Mouse (Mus musculus): ENCODE data around the gene Gm6169. TPM values are rescaled to one million over a fixed set of nuclear protein-coding genes. Genes with fewer than 3 reads are reported as not detected.
"Not testable (repeated sequence)": the region's sequence is repeated elsewhere in the genome, so short reads cannot be mapped to it uniquely, and the experiment has no call there.

Gm6169 gene
- polyA plus RNA-seq, 1 experiment from 2014 or later: 0.53 TPM

- no peaks in the 10 kb centered on the region for H3K9me3 ChIP-seq (ENCODE audit: control insufficient read depth, low read length)
- 83% methylated on average over 4 of the region's 4 CpGs for WGBS
- no peaks in the 10 kb centered on the region for H3K27me3 ChIP-seq (ENCODE audit: control insufficient read depth, insufficient read depth, low read length)
- ATAC-seq (ENCODE audit: low FRiP score): no peak
- H3K4me3 ChIP-seq (ENCODE audit: low read depth, low read length): no peak overlapping the region
- H3K36me3 ChIP-seq (ENCODE audit: control insufficient read depth, insufficient read depth, low read length): no peaks in the 10 kb centered on the region
- no peaks in the 10 kb centered on the region for H3K4me1 ChIP-seq (ENCODE audit: control insufficient read depth, insufficient read depth, low read length)
- H3K27ac ChIP-seq (ENCODE audit: low read depth, low read length): no peak overlapping the region
- DNase-seq (ENCODE audit: low spot score, missing footprints): no peak
- H3K4me2 ChIP-seq: no peak overlapping the region
- H3K9ac ChIP-seq (ENCODE audit: low read length): no peak overlapping the region
These were observed 10.0 kb upstream of the Gm6169 start for GRCm38 (mm10) chr13:97109046-97109445.

GRCm38 (mm10) chr13:97107721-97108120, 8.7 kb upstream of the Gm6169 start:
- WGBS: 93% methylated on average over 4 of the region's 4 CpGs
- H3K4me3 ChIP-seq (ENCODE audit: low read depth, low read length); H3K4me2 ChIP-seq; ATAC-seq (ENCODE audit: low FRiP score); H3K27ac ChIP-seq (ENCODE audit: low read depth, low read length); H3K36me3 ChIP-seq (ENCODE audit: control insufficient read depth, insufficient read depth, low read length); DNase-seq (ENCODE audit: low spot score, missing footprints); H3K9me3 ChIP-seq (ENCODE audit: control insufficient read depth, low read length); H3K27me3 ChIP-seq (ENCODE audit: control insufficient read depth, insufficient read depth, low read length); H3K4me1 ChIP-seq (ENCODE audit: control insufficient read depth, insufficient read depth, low read length); H3K9ac ChIP-seq (ENCODE audit: low read length): not testable (repeated sequence)

- no peak overlapping the region for H3K4me2 ChIP-seq
- H3K27ac ChIP-seq (ENCODE audit: low read depth, low read length): no peak overlapping the region
- no peak for ATAC-seq (ENCODE audit: low FRiP score)
- H3K9ac ChIP-seq (ENCODE audit: low read length): no peak overlapping the region
- no peak for DNase-seq (ENCODE audit: low spot score, missing footprints)
- H3K4me3 ChIP-seq (ENCODE audit: low read depth, low read length): no peak overlapping the region
- H3K36me3 ChIP-seq (ENCODE audit: control insufficient read depth, insufficient read depth, low read length): no peaks in the 10 kb centered on the region
- no peaks in the 10 kb centered on the region for H3K9me3 ChIP-seq (ENCODE audit: control insufficient read depth, low read length)
- H3K27me3 ChIP-seq (ENCODE audit: control insufficient read depth, insufficient read depth, low read length): no peaks in the 10 kb centered on the region
- H3K4me1 ChIP-seq (ENCODE audit: control insufficient read depth, insufficient read depth, low read length): no peaks in the 10 kb centered on the region
- 71% methylated on average over 7 of the region's 7 CpGs for WGBS
These were observed 6.0 kb upstream of the Gm6169 start for GRCm38 (mm10) chr13:97104996-97105395.

DNA sequence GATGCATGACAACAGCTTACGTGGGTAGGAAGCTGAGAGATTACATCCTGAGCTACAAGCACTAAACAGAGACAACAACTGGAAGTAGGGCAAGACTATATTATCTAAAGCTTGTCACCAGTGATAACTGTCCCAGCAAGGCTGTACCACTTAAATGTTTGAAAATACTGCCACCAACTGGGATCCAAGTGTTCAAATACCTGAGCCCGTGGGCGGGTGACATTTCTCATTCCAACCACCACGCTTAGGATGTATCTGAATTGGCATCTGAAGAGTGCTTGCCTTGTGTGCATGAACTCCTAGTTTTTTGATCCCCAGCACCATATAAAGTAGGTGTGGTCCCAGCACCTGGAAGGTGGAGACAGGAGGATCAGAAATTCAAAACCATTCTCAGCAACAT, 3.3 kb downstream of the Gm6169 start:
- no peak for DNase-seq (ENCODE audit: low spot score, missing footprints)
- no peak overlapping the region for H3K27ac ChIP-seq (ENCODE audit: low read depth, low read length)
- 90% methylated on average over 4 of the region's 4 CpGs for WGBS
- no peaks in the 10 kb centered on the region for H3K36me3 ChIP-seq (ENCODE audit: control insufficient read depth, insufficient read depth, low read length)
- H3K9ac ChIP-seq (ENCODE audit: low read length): no peak overlapping the region
- no peak overlapping the region for H3K4me2 ChIP-seq
- H3K4me1 ChIP-seq (ENCODE audit: control insufficient read depth, insufficient read depth, low read length): no peaks in the 10 kb centered on the region
- no peak overlapping the region for H3K4me3 ChIP-seq (ENCODE audit: low read depth, low read length)
- no peaks in the 10 kb centered on the region for H3K9me3 ChIP-seq (ENCODE audit: control insufficient read depth, low read length)
- no peaks in the 10 kb centered on the region for H3K27me3 ChIP-seq (ENCODE audit: control insufficient read depth, insufficient read depth, low read length)
- ATAC-seq (ENCODE audit: low FRiP score): no peak

GRCm38 (mm10) chr13:97088183-97088582, 10.9 kb downstream of the Gm6169 start:
- ATAC-seq (ENCODE audit: low FRiP score) (no peak), DNase-seq (ENCODE audit: low spot score, missing footprints) (no peak)
- Histone ChIP-seq H3K9ac (ENCODE audit: low read length) (no peak overlapping the region), H3K4me1 (ENCODE audit: control insufficient read depth, insufficient read depth, low read length) (no peaks in the 10 kb centered on the region; the same call in 1 of the 2 replicates), H3K27ac (ENCODE audit: low read depth, low read length) (no peak overlapping the region), H3K36me3 (ENCODE audit: control insufficient read depth, insufficient read depth, low read length) (no peaks in the 10 kb centered on the region), H3K4me3 (ENCODE audit: low read depth, low read length) (no peak overlapping the region), H3K27me3 (ENCODE audit: control insufficient read depth, insufficient read depth, low read length) (no peaks in the 10 kb centered on the region), H3K9me3 (ENCODE audit: control insufficient read depth, low read length) (no peaks in the 10 kb centered on the region), H3K4me2 (no peak overlapping the region)
- WGBS: 69% methylated on average over 3 of the region's 3 CpGs

- Histone ChIP-seq H3K9ac (ENCODE audit: low read length) (no peak overlapping the region), H3K4me1 (ENCODE audit: control insufficient read depth, insufficient read depth, low read length) (no peaks in the 10 kb centered on the region; the same call in 1 of the 2 replicates), H3K9me3 (ENCODE audit: control insufficient read depth, low read length) (no peaks in the 10 kb centered on the region), H3K27ac (ENCODE audit: low read depth, low read length) (no peak overlapping the region), H3K4me2 (no peak overlapping the region), H3K4me3 (ENCODE audit: low read depth, low read length) (no peak overlapping the region), H3K36me3 (ENCODE audit: control insufficient read depth, insufficient read depth, low read length) (no peaks in the 10 kb centered on the region), H3K27me3 (ENCODE audit: control insufficient read depth, insufficient read depth, low read length) (no peaks in the 10 kb centered on the region)
- ATAC-seq (ENCODE audit: low FRiP score) (no peak), DNase-seq (ENCODE audit: low spot score, missing footprints) (no peak)
- 94% methylated on average over 6 of the region's 6 CpGs for WGBS
These were observed 11.6 kb downstream of the Gm6169 start for GRCm38 (mm10) chr13:97087421-97087820.

DNA sequence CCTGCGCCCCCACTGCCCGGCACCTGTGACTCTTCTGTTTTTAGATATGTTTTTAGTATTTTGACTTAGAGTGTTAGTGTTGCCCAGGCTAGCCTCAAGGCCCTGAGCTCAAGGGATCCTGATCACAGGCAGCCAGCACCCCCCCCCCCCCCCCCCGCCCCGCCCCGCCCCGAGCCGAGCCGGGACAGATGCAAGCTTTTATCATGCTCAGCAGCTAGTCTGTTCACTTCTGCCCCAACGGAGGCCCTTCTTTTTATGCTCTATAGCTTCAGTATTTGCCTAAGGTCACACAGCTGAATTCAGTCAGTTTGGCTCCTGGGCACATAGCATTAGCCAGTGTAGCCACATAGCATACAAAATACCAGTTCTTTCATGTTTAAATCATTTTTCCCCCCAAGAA, 12.7 kb downstream of the Gm6169 start:
- ATAC-seq (ENCODE audit: low FRiP score): peak; percentile 65; the same call in 1 of the 2 replicates
- no peak overlapping the region for H3K4me2 ChIP-seq
- no peak for DNase-seq (ENCODE audit: low spot score, missing footprints)
- no peaks in the 10 kb centered on the region for H3K36me3 ChIP-seq (ENCODE audit: control insufficient read depth, insufficient read depth, low read length)
- no peaks in the 10 kb centered on the region; the same call in 1 of the 2 replicates for H3K4me1 ChIP-seq (ENCODE audit: control insufficient read depth, insufficient read depth, low read length)
- H3K9me3 ChIP-seq (ENCODE audit: control insufficient read depth, low read length): no peaks in the 10 kb centered on the region
- no peak overlapping the region for H3K4me3 ChIP-seq (ENCODE audit: low read depth, low read length)
- no peak overlapping the region for H3K9ac ChIP-seq (ENCODE audit: low read length)
- WGBS: 49% methylated on average over 7 of the region's 9 CpGs
- H3K27me3 ChIP-seq (ENCODE audit: control insufficient read depth, insufficient read depth, low read length): no peaks in the 10 kb centered on the region
- H3K27ac ChIP-seq (ENCODE audit: low read depth, low read length): no peak overlapping the region

DNA sequence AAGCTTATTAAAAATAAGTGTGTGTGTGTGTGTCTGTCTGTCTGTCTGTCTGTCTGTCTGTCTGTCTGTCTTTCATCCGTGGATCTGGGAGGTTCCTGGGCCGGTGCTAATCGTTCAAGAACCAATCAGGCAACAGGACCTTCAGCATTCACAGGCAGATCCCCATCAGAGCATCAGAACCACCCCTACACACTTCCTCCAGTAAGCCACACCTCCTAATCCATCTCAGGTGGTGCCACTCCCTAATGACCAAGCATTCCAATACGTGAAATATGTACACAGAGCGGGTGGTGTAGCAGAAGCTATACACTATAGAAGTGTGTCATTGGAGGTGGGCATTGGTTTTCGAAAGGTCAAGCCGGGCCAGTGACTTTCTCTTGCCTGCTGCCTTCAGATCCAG, 16.6 kb downstream of the Gm6169 start:
- Histone ChIP-seq H3K27me3 (ENCODE audit: control insufficient read depth, insufficient read depth, low read length) (no peaks in the 10 kb centered on the region), H3K4me3 (ENCODE audit: low read depth, low read length) (no peak overlapping the region), H3K9ac (ENCODE audit: low read length) (no peak overlapping the region), H3K4me1 (ENCODE audit: control insufficient read depth, insufficient read depth, low read length) (no peaks in the 10 kb centered on the region; the same call in 1 of the 2 replicates), H3K9me3 (ENCODE audit: control insufficient read depth, low read length) (no peaks in the 10 kb centered on the region), H3K36me3 (ENCODE audit: control insufficient read depth, insufficient read depth, low read length) (no peaks in the 10 kb centered on the region), H3K4me2 (no peak overlapping the region), H3K27ac (ENCODE audit: low read depth, low read length) (no peak overlapping the region)
- DNase-seq (ENCODE audit: low spot score, missing footprints): no peak
- no peak for ATAC-seq (ENCODE audit: low FRiP score)
- 89% methylated on average over 7 of the region's 7 CpGs for WGBS

DNA sequence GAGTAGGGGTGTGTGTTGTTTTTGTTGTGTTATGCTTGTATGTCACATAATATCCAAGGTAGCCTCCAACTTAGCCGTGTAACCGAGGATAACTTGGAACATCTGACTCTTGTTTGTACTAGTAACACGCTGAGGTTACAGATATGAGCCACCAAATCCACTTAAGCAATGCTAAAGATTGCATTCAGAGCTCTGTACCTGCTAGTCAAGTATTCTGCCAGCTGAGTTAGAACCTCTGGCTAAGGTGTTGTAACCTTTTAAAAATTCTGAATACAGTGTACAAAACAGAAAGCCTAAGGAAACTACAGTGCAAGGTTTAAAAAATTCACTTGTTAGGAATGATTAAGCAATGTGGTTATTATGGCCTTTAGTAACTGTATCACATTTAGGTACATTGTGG, 18.4 kb downstream of the Gm6169 start:
- H3K4me1 ChIP-seq (ENCODE audit: control insufficient read depth, insufficient read depth, low read length): no peaks in the 10 kb centered on the region; the same call in 1 of the 2 replicates
- H3K27me3 ChIP-seq (ENCODE audit: control insufficient read depth, insufficient read depth, low read length): no peaks in the 10 kb centered on the region
- H3K4me2 ChIP-seq: no peak overlapping the region
- H3K4me3 ChIP-seq (ENCODE audit: low read depth, low read length): no peak overlapping the region
- H3K27ac ChIP-seq (ENCODE audit: low read depth, low read length): no peak overlapping the region
- DNase-seq (ENCODE audit: low spot score, missing footprints) (no peak), ATAC-seq (ENCODE audit: low FRiP score) (no peak)
- no peaks in the 10 kb centered on the region for H3K9me3 ChIP-seq (ENCODE audit: control insufficient read depth, low read length)
- 88% methylated on average over 3 of the region's 3 CpGs for WGBS
- no peaks in the 10 kb centered on the region for H3K36me3 ChIP-seq (ENCODE audit: control insufficient read depth, insufficient read depth, low read length)
- no peak overlapping the region for H3K9ac ChIP-seq (ENCODE audit: low read length)

- Histone ChIP-seq H3K9ac (ENCODE audit: low read length) (no peak overlapping the region), H3K27me3 (ENCODE audit: control insufficient read depth, insufficient read depth, low read length) (no peaks in the 10 kb centered on the region), H3K4me1 (ENCODE audit: control insufficient read depth, insufficient read depth, low read length) (no peaks in the 10 kb centered on the region; the same call in 1 of the 2 replicates), H3K4me3 (ENCODE audit: low read depth, low read length) (no peak overlapping the region), H3K27ac (ENCODE audit: low read depth, low read length) (no peak overlapping the region), H3K9me3 (ENCODE audit: control insufficient read depth, low read length) (no peaks in the 10 kb centered on the region), H3K36me3 (ENCODE audit: control insufficient read depth, insufficient read depth, low read length) (no peaks in the 10 kb centered on the region), H3K4me2 (no peak overlapping the region)
- DNase-seq (ENCODE audit: low spot score, missing footprints): no peak
- ATAC-seq (ENCODE audit: low FRiP score): no peak
- 86% methylated on average over 2 of the region's 2 CpGs for WGBS
These were observed 18.8 kb downstream of the Gm6169 start for GRCm38 (mm10) chr13:97080201-97080600.

Measured in midbrain, embryonic 11.5 days (tissue).